ENCODE assay signal across 25 mouse cellular contexts in genomic region chr8:11564721-11565120, GRCm38 (mm10). TPM values are rescaled to one million over a fixed set of nuclear protein-coding genes. Genes with fewer than 3 reads are reported as not detected.
DNase-seq lines count a peak whose midpoint lies in the region; ATAC-seq and TF ChIP-seq lines count a peak whose summit lies in the region.
"Had no signal": no experiment of that assay in that cellular context is flagged by ENCODE, and none has a peak within 500 bp of the region (broad histone marks: within the 10 kb centered on the region; RNA-seq: fewer than 3 reads in every experiment).

No protein-coding gene starts in this region.

- no peak overlapping the region for H3K27ac ChIP-seq in heart, embryonic 12.5 days (ENCODE audit: poor library complexity, severe bottlenecking)
- H3K27ac ChIP-seq in stomach, embryonic 16.5 days (ENCODE audit: low read length), result no peak overlapping the region
- no peak overlapping the region for H3K27ac ChIP-seq in stomach, postnatal 0 days (replicated peaks)
- H3K27ac ChIP-seq in limb, embryonic 10.5 days, result 0 out of 2 replicates have a peak overlapping the region, but pooled peaks have one; percentile 8
- H3K27ac ChIP-seq: embryonic facial prominence, embryonic 13.5 days; embryonic facial prominence, embryonic 15.5 days; forebrain, embryonic 10.5 days; forebrain, embryonic 12.5 days had no signal

- WGBS in heart, embryonic 12.5 days, result 88% methylated on average over 7 of the region's 7 CpGs
- 81% methylated on average over 7 of the region's 7 CpGs for WGBS in stomach, embryonic 16.5 days
- WGBS in stomach, postnatal 0 days, result 74% methylated on average over 7 of the region's 7 CpGs
- WGBS in limb, embryonic 10.5 days, result 94% methylated on average over 7 of the region's 7 CpGs

- no peak overlapping the region for H3K4me3 ChIP-seq in heart, embryonic 12.5 days
- H3K4me3 ChIP-seq in stomach, embryonic 16.5 days (replicated peaks; ENCODE audit: low read length), result no peak overlapping the region
- no peak overlapping the region for H3K4me3 ChIP-seq in stomach, postnatal 0 days (ENCODE audit: low read depth, low read length)
- H3K4me3 ChIP-seq in limb, embryonic 10.5 days, result no peak overlapping the region
- H3K4me3 ChIP-seq: embryonic facial prominence, embryonic 13.5 days; embryonic facial prominence, embryonic 15.5 days; erythroblast, embryonic 14.5 days; forebrain, embryonic 10.5 days; forebrain, embryonic 12.5 days had no signal

- TF ChIP-seq CTCF in stomach, postnatal 0 days (IDR thresholded peaks at IDR 0.05; ENCODE audit: low read depth), result no peak

- peaks cover 57% of the 10 kb centered on the region for H3K36me3 ChIP-seq in heart, embryonic 12.5 days
- H3K36me3 ChIP-seq in stomach, embryonic 16.5 days (ENCODE audit: control insufficient read depth, insufficient read depth, low read length), result peaks cover 22% of the 10 kb centered on the region
- peaks cover 13% of the 10 kb centered on the region for H3K36me3 ChIP-seq in stomach, postnatal 0 days (ENCODE audit: control insufficient read depth, insufficient read depth, low read length)
- H3K36me3 ChIP-seq in limb, embryonic 10.5 days, result peaks cover 87% of the 10 kb centered on the region

- no peak for TF ChIP-seq EP300 in stomach, postnatal 0 days (optimal IDR thresholded peaks at IDR 0.05)

- ATAC-seq in heart, embryonic 12.5 days (ENCODE audit: insufficient number of reproducible peaks, low FRiP score), result no peak
- 0 out of 2 replicates have a peak, but pooled peaks have one; percentile 27 for ATAC-seq in stomach, embryonic 16.5 days (ENCODE audit: insufficient read depth, low FRiP score)
- ATAC-seq in stomach, postnatal 0 days (ENCODE audit: low FRiP score, low TSS enrichment), result no peak
- ATAC-seq: forebrain, embryonic 14.5 days; forebrain, embryonic 16.5 days had no signal

- no peaks in the 10 kb centered on the region for H3K27me3 ChIP-seq in heart, embryonic 12.5 days (replicated peaks)
- no peaks in the 10 kb centered on the region for H3K27me3 ChIP-seq in stomach, embryonic 16.5 days (ENCODE audit: control insufficient read depth, insufficient read depth, low read length)
- no peaks in the 10 kb centered on the region for H3K27me3 ChIP-seq in stomach, postnatal 0 days (ENCODE audit: control insufficient read depth, insufficient read depth, low read length)
- no peaks in the 10 kb centered on the region for H3K27me3 ChIP-seq in limb, embryonic 10.5 days (ENCODE audit: low read depth, poor library complexity, severe bottlenecking)
- H3K27me3 ChIP-seq: embryonic facial prominence, embryonic 13.5 days; embryonic facial prominence, embryonic 15.5 days; forebrain, embryonic 12.5 days had no signal

- H3K4me2 ChIP-seq in heart, embryonic 12.5 days, result no peak overlapping the region
- H3K4me2 ChIP-seq in stomach, embryonic 16.5 days (ENCODE audit: low read depth, low read length), result no peak overlapping the region
- H3K4me2 ChIP-seq in stomach, postnatal 0 days (replicated peaks; ENCODE audit: low read depth), result no peak overlapping the region
- H3K4me2 ChIP-seq: embryonic facial prominence, embryonic 13.5 days; embryonic facial prominence, embryonic 15.5 days; forebrain, embryonic 12.5 days had no signal

- H3K9me3 ChIP-seq in heart, embryonic 12.5 days (replicated peaks), result no peaks in the 10 kb centered on the region
- no peaks in the 10 kb centered on the region for H3K9me3 ChIP-seq in stomach, embryonic 16.5 days (replicated peaks; ENCODE audit: control insufficient read depth, low read length)
- no peaks in the 10 kb centered on the region for H3K9me3 ChIP-seq in stomach, postnatal 0 days (ENCODE audit: control insufficient read depth, low read length)
- 0 out of 2 replicates have a peak, but pooled peaks cover 3% of the 10 kb centered on the region for H3K9me3 ChIP-seq in limb, embryonic 10.5 days (replicated peaks)
- H3K9me3 ChIP-seq: embryonic facial prominence, embryonic 13.5 days; embryonic facial prominence, embryonic 15.5 days; forebrain, embryonic 12.5 days had no signal

- no peak overlapping the region for H3K9ac ChIP-seq in heart, embryonic 12.5 days
- no peak overlapping the region for H3K9ac ChIP-seq in stomach, embryonic 16.5 days (ENCODE audit: low read length)
- no peak overlapping the region for H3K9ac ChIP-seq in stomach, postnatal 0 days (ENCODE audit: low read length)
- H3K9ac ChIP-seq: embryonic facial prominence, embryonic 13.5 days; embryonic facial prominence, embryonic 15.5 days; forebrain, embryonic 12.5 days had no signal

- peaks cover 12% of the 10 kb centered on the region for H3K4me1 ChIP-seq in heart, embryonic 12.5 days (replicated peaks)
- peaks cover 3% of the 10 kb centered on the region; the same call in 1 of the 2 replicates for H3K4me1 ChIP-seq in stomach, embryonic 16.5 days (ENCODE audit: control insufficient read depth, insufficient read depth, low read length)
- no peaks in the 10 kb centered on the region for H3K4me1 ChIP-seq in stomach, postnatal 0 days (replicated peaks; ENCODE audit: control insufficient read depth, insufficient read depth)
- peaks cover 12% of the 10 kb centered on the region for H3K4me1 ChIP-seq in limb, embryonic 10.5 days
- H3K4me1 ChIP-seq: embryonic facial prominence, embryonic 15.5 days had no signal

- peak; percentile 85 for DNase-seq in heart, adult 11 months
- no peak for DNase-seq in stomach, postnatal 0 days (ENCODE audit: low spot score)
- peak; percentile 35 for DNase-seq in NIH3T3 (ENCODE audit: low read depth)
- DNase-seq in limb, embryonic 10.5 days (ENCODE audit: low spot score), result no peak
- DNase-seq in ovary, postnatal 14 days (ENCODE audit: low spot score), result no peak
- DNase-seq in natural killer cell, adult 2 months (ENCODE audit: low spot score in 2 of 2), result no peak
- DNase-seq: adrenal gland, adult 2 months; adrenal gland, postnatal 10 days; adrenal gland, postnatal 25 days; cerebellum, adult 11 months; cerebellum, adult 18-20 months; cerebellum, adult 8-10 months; cerebellum, adult 9-11 months; cerebellum, postnatal 14 days; cerebellum, postnatal 36 days; embryo, embryonic 11 days had no signal

RNA-seq across cellular contexts. Expression of gene Ing1, which starts 9.3 kb away (rescaled TPM):
- 25.2 and 26.5 TPM in 2 replicates for polyA plus RNA-seq in heart, embryonic 12.5 days (2016; fragmentation: Nextera tagmentation; extraction: Ambion mirVana)
- 24.7 and 24.9 TPM in 2 replicates for polyA plus RNA-seq in stomach, embryonic 16.5 days (2015; fragmentation: Nextera tagmentation; extraction: Ambion mirVana)
- 23.1 and 23.2 TPM in 2 replicates for polyA plus RNA-seq in stomach, postnatal 0 days (2015; fragmentation: Nextera tagmentation; extraction: Ambion mirVana)
- 39.7 and 40.8 TPM in 2 replicates for polyA plus RNA-seq in limb, embryonic 10.5 days (2016; fragmentation: Nextera tagmentation; extraction: Ambion mirVana)

RNA-seq across cellular contexts. Expression of gene Cars2, which starts 14.1 kb away (rescaled TPM):
- polyA plus RNA-seq in heart, embryonic 12.5 days (2016; fragmentation: Nextera tagmentation; extraction: Ambion mirVana), result 22.6 and 28.2 TPM in 2 replicates
- polyA plus RNA-seq in stomach, embryonic 16.5 days (2015; fragmentation: Nextera tagmentation; extraction: Ambion mirVana), result 24.3 and 26.9 TPM in 2 replicates
- 11.7 and 13.1 TPM in 2 replicates for polyA plus RNA-seq in stomach, postnatal 0 days (2015; fragmentation: Nextera tagmentation; extraction: Ambion mirVana)
- polyA plus RNA-seq in limb, embryonic 10.5 days (2016; fragmentation: Nextera tagmentation; extraction: Ambion mirVana), result 18.4 and 20.1 TPM in 2 replicates

Comparison
In these comparisons a context has a peak if more than half of its experiments do, and no peak if none do; other contexts are left out.
1. DNase-seq: peak in heart, adult 11 months (single experiment) and NIH3T3 (single experiment); none in stomach, postnatal 0 days (single experiment), limb, embryonic 10.5 days (single experiment), ovary, postnatal 14 days (single experiment) and natural killer cell, adult 2 months (0 of 2).